Mouse (Mus musculus) intestine, postnatal 0 days (tissue): ENCODE data around the gene Cenpi. TPM values are rescaled to one million over a fixed set of nuclear protein-coding genes. Genes with fewer than 3 reads are reported as not detected.

Experiments used
- ATAC-seq: fragments of 200-750 bp; cut with Nextera tagmentation; 2 replicates; pipeline ENCODE4 v1.8.0; 2017; ENCODE audit warnings: mild to moderate bottlenecking, moderate TSS enrichment, moderate library complexity
- H3K27ac ChIP-seq: fragments of 300-500 bp; sonication (generic); 2 replicates; pipeline ENCODE4 v1.5.1; 2014; ENCODE audit warnings: mild to moderate bottlenecking, low read depth, low read length, moderate library complexity
- H3K27me3 ChIP-seq: fragments of 300-500 bp; sonication (generic); replicated peaks from 2 replicates; pipeline ENCODE4 v1.6.1; 2014; ENCODE audit warnings: low read length, mixed read lengths; ENCODE audit not compliant: control insufficient read depth, insufficient read depth
- H3K36me3 ChIP-seq: fragments of 300-500 bp; sonication (generic); 2 replicates; pipeline ENCODE4 v1.6.1; 2014; ENCODE audit warnings: mild to moderate bottlenecking, moderate library complexity; ENCODE audit not compliant: control insufficient read depth, insufficient read depth
- H3K4me1 ChIP-seq: fragments of 300-500 bp; sonication (generic); replicated peaks from 2 replicates; pipeline ENCODE4 v1.6.1; 2014; ENCODE audit warnings: antibody characterized with exemption, low read length, mixed read lengths; ENCODE audit not compliant: control insufficient read depth, insufficient read depth
- H3K4me2 ChIP-seq: fragments of 300-500 bp; sonication (generic); replicated peaks from 2 replicates; pipeline ENCODE4 v1.6.1; 2014; ENCODE audit warnings: low read depth, mild to moderate bottlenecking, moderate library complexity
- H3K4me3 ChIP-seq: fragments of 300-500 bp; sonication (generic); 2 replicates; pipeline ENCODE4 v1.5.1; 2014; ENCODE audit warnings: low read depth, low read length
- H3K9ac ChIP-seq: fragments of 300-500 bp; sonication (generic); 2 replicates; pipeline ENCODE4 v1.6.1; 2014; ENCODE audit warnings: mild to moderate bottlenecking, low read depth, low read length
- H3K9me3 ChIP-seq: fragments of 300-500 bp; sonication (generic); 2 replicates; pipeline ENCODE4 v1.6.1; 2016; ENCODE audit warnings: mixed run types; ENCODE audit not compliant: control insufficient read depth
- CTCF ChIP-seq: sonication (generic); IDR thresholded peaks from 2 replicates; pipeline ENCODE4 v1.5.1; 2016; ENCODE audit warnings: low read depth, mild to moderate bottlenecking, control low read depth, antibody characterized with exemption, moderate library complexity
- WGBS: fragments of 180-500 bp; shearing (Covaris S2); extraction: QIAGEN DNeasy Blood & Tissue Kit; methylation state at CpG from one replicate; pipeline ENCODE4 v1.1.7; 2014; 5-methylcytosine and 5-hydroxymethylcytosine counted together
- polyA plus RNA-seq: library from polyadenylated mRNA; unstranded; fragments of >200 nt; fragmentation: Nextera tagmentation; extraction: Ambion mirVana; gene quantifications from 2 replicates; pipeline ENCODE4 v1.2.1, GENCODE M21; 2015

Gene Cenpi
- polyA plus RNA-seq, 1 experiment from 2014 or later = 7.2 TPM

GRCm38 (mm10) chrX:134412096-134412495 lies 104.2 kb downstream of the Cenpi start:
- Histone ChIP-seq H3K9ac (no peak overlapping the region), H3K4me1 (no peaks in the 10 kb centered on the region), H3K36me3 (no peaks in the 10 kb centered on the region), H3K4me2 (no peak overlapping the region), H3K4me3 (no peak overlapping the region), H3K27ac (no peak overlapping the region), H3K9me3 (no peaks in the 10 kb centered on the region), H3K27me3 (no peaks in the 10 kb centered on the region)
- TF ChIP-seq CTCF = no peak
- WGBS = 83% methylated on average over 1 of the region's 1 CpGs
- ATAC-seq = no peak

Other genes with a start within 250 kb of the Cenpi start
- 11.3 and 11.6 TPM in 2 replicates for gene Cstf2, start 248.9 kb upstream of the Cenpi start, polyA plus RNA-seq
- gene Xkrx, start 146.0 kb upstream of the Cenpi start, polyA plus RNA-seq = 0.07 and 0.18 TPM in 2 replicates
- gene Arl13a, start 120.6 kb upstream of the Cenpi start, polyA plus RNA-seq = not detected in 2 replicates
- gene Nox1, start 86.1 kb upstream of the Cenpi start, polyA plus RNA-seq = 0.20 and 0.46 TPM in 2 replicates
- gene Trmt2b, start 31.1 kb upstream of the Cenpi start, polyA plus RNA-seq = 13.0 and 14.2 TPM in 2 replicates
- 1.9 TPM in 2 replicates for gene Tmem35a, start 12.9 kb upstream of the Cenpi start, polyA plus RNA-seq
- 0.16 and 0.34 TPM in 2 replicates for gene Drp2, start 96.5 kb downstream of the Cenpi start, polyA plus RNA-seq
- not detected in 2 replicates for gene Taf7l, start 168.4 kb downstream of the Cenpi start, polyA plus RNA-seq
- gene Timm8a1, start 233.8 kb downstream of the Cenpi start, polyA plus RNA-seq = 68.6 and 71.5 TPM in 2 replicates